Mouse (Mus musculus): Measurements from ENCODE around the gene Prpf4. TPM values are rescaled to one million over a fixed set of nuclear protein-coding genes. Genes with fewer than 3 reads are reported as not detected.

The Prpf4 gene
- total and polyA plus RNA-seq, 3 experiments = 18.1 to 33.7 (median 33.5) TPM

DNA sequence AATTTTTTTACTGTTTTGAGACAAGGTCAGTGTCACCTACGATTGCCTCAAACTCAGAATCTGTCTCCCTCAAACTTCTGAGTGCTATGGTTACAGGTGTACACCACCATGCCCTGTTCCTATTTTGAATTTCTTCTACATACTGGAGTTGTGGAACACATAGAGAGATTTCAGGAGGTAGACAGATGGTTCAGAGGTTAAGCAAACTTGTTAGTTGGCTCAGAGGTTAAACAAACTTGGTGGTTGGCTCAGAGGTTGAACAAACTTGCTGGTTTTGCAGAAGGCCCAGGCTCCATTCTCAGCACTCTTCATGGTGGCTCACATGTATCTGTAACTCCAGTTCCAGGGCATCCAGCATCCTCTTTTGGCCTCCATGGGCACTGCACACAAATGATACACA, 24.4 kb upstream of the Prpf4 start:
- no peak for DNase-seq (ENCODE audit: extremely low read depth)
- H3K79me2 ChIP-seq (replicated peaks; ENCODE audit: control insufficient read depth, extremely low read depth, insufficient read depth, poor library complexity, severe bottlenecking) = no peaks in the 10 kb centered on the region; the same call in 1 of the 2 replicates
- no peak overlapping the region for H3K4me2 ChIP-seq (ENCODE audit: insufficient read depth, low read depth, poor library complexity, severe bottlenecking)
- no peak overlapping the region for H3K9ac ChIP-seq (ENCODE audit: insufficient read depth, low read depth)
- no peak overlapping the region for H3K27ac ChIP-seq (ENCODE audit: insufficient read depth, low read depth)
- in situ Hi-C loops (cut with MboI; ENCODE audit: low pct_ligation_motif_present, low pct_unique_long_range_greater_than_20kb, low sequenced_read_pairs) = no loop called here
- TF ChIP-seq MYC (IDR thresholded peaks at IDR 0.05; ENCODE audit: low read depth, low read length) (no peak), RAD21 (IDR thresholded peaks at IDR 0.05; ENCODE audit: low read depth, low read length) (no peak), USF1 (IDR thresholded peaks at IDR 0.05; ENCODE audit: low read depth, low read length) (no peak), GABPA (IDR thresholded peaks at IDR 0.05; ENCODE audit: insufficient replicate concordance, low read depth, low read length) (no peak), POLR2A (IDR thresholded peaks at IDR 0.05; ENCODE audit: low read depth, low read length) (no peak), HCFC1 (IDR thresholded peaks at IDR 0.05; ENCODE audit: low read depth, low read length) (no peak), TBP (conservative IDR thresholded peaks at IDR 0.05; ENCODE audit: low read depth, low read length) (no peak), CHD2 (IDR thresholded peaks at IDR 0.05; ENCODE audit: low read length) (no peak)
- peaks cover 16 to 51% of the 10 kb centered on the region in 2 experiments for H3K36me3 ChIP-seq (replicated peaks in 1 of 2; ENCODE audit: control insufficient read depth in 1 of 2, insufficient read depth in 1 of 2, low read length in 1 of 2)
- no peaks in the 10 kb centered on the region for H3K27me3 ChIP-seq (replicated peaks)
- H3K4me3 ChIP-seq (replicated peaks in 1 of 3; ENCODE audit: low read depth in 2 of 3, low read length in 2 of 3, poor library complexity in 1 of 3) = no peak overlapping the region
- H3K9me3 ChIP-seq (replicated peaks; ENCODE audit: low read length) = no peaks in the 10 kb centered on the region
- dilution Hi-C loops (cut with MboI; ENCODE audit: extremely low pct_ligation_motif_present, extremely low pct_unique_long_range_greater_than_20kb, low sequenced_read_pairs) = no loop called here
- no peaks in the 10 kb centered on the region for H3K4me1 ChIP-seq (ENCODE audit: control insufficient read depth in 1 of 2, insufficient read depth in 2 of 2)

DNA sequence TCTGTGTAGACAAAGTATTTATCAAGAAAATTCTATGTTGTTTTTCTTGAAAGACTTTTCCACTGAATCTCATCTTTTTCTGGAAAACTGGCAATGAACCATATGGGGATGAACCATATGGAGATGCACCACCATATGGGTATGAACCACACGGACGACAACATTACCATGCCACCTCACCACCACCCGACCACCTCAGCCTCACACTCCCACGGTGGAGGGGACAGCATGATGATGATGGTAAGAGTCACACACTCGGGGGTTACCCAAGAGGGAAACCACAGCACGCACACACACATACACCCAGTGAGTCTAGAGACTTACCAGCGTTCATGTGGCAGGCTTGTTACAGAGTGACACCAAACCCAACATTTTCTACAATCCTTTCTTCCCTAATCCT, 23.2 kb upstream of the Prpf4 start:
- dilution Hi-C loops (cut with MboI; ENCODE audit: extremely low pct_ligation_motif_present, extremely low pct_unique_long_range_greater_than_20kb, low sequenced_read_pairs) (no loop called here), in situ Hi-C loops (cut with MboI; ENCODE audit: low pct_ligation_motif_present, low pct_unique_long_range_greater_than_20kb, low sequenced_read_pairs) (no loop called here)
- Histone ChIP-seq H3K27ac (ENCODE audit: insufficient read depth, low read depth) (no peak overlapping the region), H3K9ac (ENCODE audit: insufficient read depth, low read depth) (no peak overlapping the region), H3K36me3 (replicated peaks in 1 of 2; ENCODE audit: control insufficient read depth in 1 of 2, insufficient read depth in 1 of 2, low read length in 1 of 2) (peaks cover 16 to 61% of the 10 kb centered on the region in 2 experiments), H3K4me3 (replicated peaks in 1 of 3; ENCODE audit: low read depth in 2 of 3, low read length in 2 of 3, poor library complexity in 1 of 3) (no peak overlapping the region), H3K4me1 (ENCODE audit: control insufficient read depth in 1 of 2, insufficient read depth in 2 of 2) (no peaks in the 10 kb centered on the region), H3K9me3 (replicated peaks; ENCODE audit: low read length) (no peaks in the 10 kb centered on the region), H3K27me3 (replicated peaks) (no peaks in the 10 kb centered on the region), H3K4me2 (ENCODE audit: insufficient read depth, low read depth, poor library complexity, severe bottlenecking) (no peak overlapping the region), H3K79me2 (replicated peaks; ENCODE audit: control insufficient read depth, extremely low read depth, insufficient read depth, poor library complexity, severe bottlenecking) (no peaks in the 10 kb centered on the region; the same call in 1 of the 2 replicates)
- DNase-seq (ENCODE audit: extremely low read depth) = no peak
- no peak for TF ChIP-seq TBP (conservative IDR thresholded peaks at IDR 0.05; ENCODE audit: low read depth, low read length)
- no peak for TF ChIP-seq ZMIZ1 (IDR thresholded peaks at IDR 0.05; ENCODE audit: low read depth, low read length)
- no peak for TF ChIP-seq RCOR1 (conservative IDR thresholded peaks at IDR 0.05; ENCODE audit: low read depth, low read length)
- no peak for TF ChIP-seq TCF12 (IDR thresholded peaks at IDR 0.05; ENCODE audit: low read depth, low read length)
- no peak for TF ChIP-seq ZC3H11A (IDR thresholded peaks at IDR 0.05; ENCODE audit: low read depth, low read length)
- TF ChIP-seq POLR2A (IDR thresholded peaks at IDR 0.05; ENCODE audit: low read depth, low read length) = no peak
- TF ChIP-seq SMC3 (IDR thresholded peaks at IDR 0.05; ENCODE audit: low read depth, low read length) = no peak
- TF ChIP-seq BHLHE40 (IDR thresholded peaks at IDR 0.05; ENCODE audit: low read depth, low read length) = no peak
- no peak for TF ChIP-seq CHD2 (IDR thresholded peaks at IDR 0.05; ENCODE audit: low read length)
